Mouse (Mus musculus) myocyte (in vitro differentiated cells): ENCODE measurements around the gene Smg9.

Source experiments
- MAX ChIP-seq: IDR thresholded peaks from one replicate; pipeline ENCODE4 v1.6.1; 2011; ENCODE audit warnings: low read depth, mild to moderate bottlenecking, control low read depth
- MYOD1 ChIP-seq, 3 experiments: IDR thresholded peaks; one replicate each; pipeline ENCODE4 v1.6.1; 2011; ENCODE audit warnings: control low read depth in 2 of 3, low read depth in 2 of 3, mild to moderate bottlenecking in 2 of 3, moderate library complexity in 1 of 3; ENCODE audit not compliant: insufficient read length in 2 of 3, control insufficient read depth in 1 of 3
- POLR2A ChIP-seq: IDR thresholded peaks from one replicate; pipeline ENCODE4 v1.6.1; 2011; ENCODE audit warnings: low read depth, mild to moderate bottlenecking, control low read depth, moderate library complexity; ENCODE audit not compliant: insufficient read length
- USF1 ChIP-seq: IDR thresholded peaks from one replicate; pipeline ENCODE4 v1.6.1; 2011; ENCODE audit warnings: low read depth, mild to moderate bottlenecking, control low read depth, moderate library complexity

DNA sequence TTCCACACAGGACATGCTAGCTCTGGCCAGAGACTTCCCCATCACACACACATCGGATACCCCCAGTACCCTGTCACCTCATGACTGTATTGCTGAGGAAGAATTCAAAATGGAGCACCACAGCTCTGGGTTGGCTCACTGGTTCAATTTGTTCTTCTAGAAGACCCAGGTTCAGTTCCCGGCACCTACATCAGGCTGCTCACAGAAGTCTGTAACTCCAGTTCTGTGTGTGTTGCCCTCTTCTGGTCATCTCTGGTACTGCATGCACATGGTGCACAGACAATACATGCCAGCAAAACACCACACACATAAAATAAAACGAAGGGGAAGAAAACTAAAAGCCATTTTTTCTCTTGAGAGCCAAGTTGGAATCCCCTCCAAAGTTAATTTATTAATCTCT lies 69.7 kb downstream of the Smg9 start:
- TF ChIP-seq MAX (no peak), POLR2A (no peak), MYOD1 (IDR thresholded peaks at IDR 0.05; ENCODE audit: control insufficient read depth in 1 of 3, insufficient read length in 2 of 3, low read depth in 2 of 3) (no peak), USF1 (no peak)
